Mouse (Mus musculus) neural tube, embryonic 13.5 days (tissue): ENCODE measurements around the gene Dlg4. TPM values are rescaled to one million over a fixed set of nuclear protein-coding genes. Genes with fewer than 3 reads are reported as not detected.

ENCODE experiments used
- ATAC-seq: fragments of 200-750 bp; cut with Nextera tagmentation; 2 replicates; pipeline ENCODE4 v1.8.0; 2017; ENCODE audit warnings: low read depth, mild to moderate bottlenecking, moderate TSS enrichment, moderate library complexity
- H3K27ac ChIP-seq: fragments of 300-500 bp; sonication (generic); replicated peaks from 2 replicates; pipeline ENCODE4 v1.5.1; 2015; ENCODE audit warnings: moderate library complexity, mild to moderate bottlenecking, inconsistent platforms
- H3K27me3 ChIP-seq: fragments of 300-500 bp; sonication (generic); 2 replicates; pipeline ENCODE4 v1.6.1; 2015; ENCODE audit warnings: mild to moderate bottlenecking, inconsistent platforms
- H3K36me3 ChIP-seq: fragments of 300-500 bp; sonication (generic); 2 replicates; pipeline ENCODE4 v1.6.1; 2015; ENCODE audit warnings: mild to moderate bottlenecking, inconsistent platforms
- H3K4me1 ChIP-seq: fragments of 300-500 bp; sonication (generic); replicated peaks from 2 replicates; pipeline ENCODE4 v1.6.1; 2015; ENCODE audit warnings: inconsistent platforms
- H3K4me2 ChIP-seq: fragments of 300-500 bp; sonication (generic); 2 replicates; pipeline ENCODE4 v1.6.1; 2015; ENCODE audit warnings: inconsistent platforms, mild to moderate bottlenecking, moderate library complexity
- H3K4me3 ChIP-seq: fragments of 300-500 bp; sonication (generic); 2 replicates; pipeline ENCODE4 v1.5.1; 2015; ENCODE audit warnings: mild to moderate bottlenecking, inconsistent platforms
- H3K9ac ChIP-seq: fragments of 300-500 bp; sonication (generic); 2 replicates; pipeline ENCODE4 v1.6.1; 2015; ENCODE audit warnings: moderate library complexity, mild to moderate bottlenecking, inconsistent platforms
- H3K9me3 ChIP-seq: fragments of 300-500 bp; sonication (generic); 2 replicates; pipeline ENCODE4 v1.6.1; 2016; ENCODE audit warnings: inconsistent platforms
- WGBS: fragments of 180-500 bp; shearing (Covaris S2); methylation state at CpG from one replicate; pipeline ENCODE4 v1.1.7; 2015; 5-methylcytosine and 5-hydroxymethylcytosine counted together
- polyA plus RNA-seq: library from polyadenylated mRNA; unstranded; fragments of >200 nt; fragmentation: Nextera tagmentation; extraction: Ambion mirVana; gene quantifications from 2 replicates; pipeline ENCODE4 v1.2.1, GENCODE M21; 2015

Dlg4 gene
- polyA plus RNA-seq, 1 experiment from 2014 or later, result 23.5 TPM

DNA sequence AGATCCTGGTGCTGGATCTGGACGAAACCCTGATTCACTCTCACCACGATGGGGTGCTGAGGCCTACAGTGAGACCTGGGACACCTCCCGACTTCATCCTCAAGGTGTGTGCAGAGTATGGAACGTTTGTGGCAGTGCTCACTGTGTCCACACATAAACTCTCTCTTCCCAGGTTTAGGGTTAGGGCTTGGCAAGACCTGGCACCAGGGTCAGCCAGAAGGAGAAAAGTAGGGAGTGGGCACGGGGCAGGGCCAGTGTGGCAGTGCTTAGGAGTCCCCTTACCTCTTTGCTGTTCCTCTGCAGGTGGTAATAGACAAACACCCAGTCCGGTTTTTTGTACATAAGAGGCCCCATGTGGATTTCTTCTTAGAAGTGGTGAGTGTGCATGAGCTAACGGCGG, 32.3 kb upstream of the Dlg4 start:
- H3K9me3 ChIP-seq, result no peaks in the 10 kb centered on the region
- no peak overlapping the region for H3K4me3 ChIP-seq
- H3K9ac ChIP-seq, result no peak overlapping the region
- H3K27ac ChIP-seq, result no peak overlapping the region
- H3K27me3 ChIP-seq, result no peaks in the 10 kb centered on the region
- no peak overlapping the region for H3K4me2 ChIP-seq
- peaks cover 58% of the 10 kb centered on the region for H3K36me3 ChIP-seq
- H3K4me1 ChIP-seq, result peaks cover 28% of the 10 kb centered on the region
- ATAC-seq, result no peak
- WGBS, result 91% methylated on average over 8 of the region's 8 CpGs

DNA sequence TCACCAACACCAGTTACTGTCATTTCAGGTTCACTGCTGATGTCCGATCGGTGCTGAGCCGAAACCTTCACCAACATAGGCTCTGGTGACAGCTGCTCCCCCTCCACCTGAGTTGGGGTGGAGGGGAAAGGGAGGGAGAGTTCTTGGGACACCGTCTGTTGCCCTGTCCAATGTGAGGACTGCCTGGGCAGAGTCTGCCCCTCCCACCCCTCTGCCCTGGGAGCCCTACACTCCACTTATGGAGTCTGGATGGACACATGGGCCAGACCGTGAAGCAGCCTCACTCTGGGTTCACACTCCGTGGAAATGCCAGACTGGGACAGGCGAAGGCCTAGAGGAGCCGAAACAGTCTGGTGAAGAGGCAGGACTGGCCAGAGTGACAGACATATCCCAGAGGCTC, 26.8 kb upstream of the Dlg4 start:
- Histone ChIP-seq H3K9ac (no peak overlapping the region), H3K4me3 (no peak overlapping the region), H3K27ac (peak overlapping the region; percentile 95; the same call in 1 of the 2 replicates), H3K27me3 (no peaks in the 10 kb centered on the region), H3K36me3 (peaks cover 67% of the 10 kb centered on the region), H3K9me3 (no peaks in the 10 kb centered on the region), H3K4me1 (peaks cover 29% of the 10 kb centered on the region), H3K4me2 (no peak overlapping the region)
- ATAC-seq, result no peak
- WGBS, result 87% methylated on average over 8 of the region's 8 CpGs

DNA sequence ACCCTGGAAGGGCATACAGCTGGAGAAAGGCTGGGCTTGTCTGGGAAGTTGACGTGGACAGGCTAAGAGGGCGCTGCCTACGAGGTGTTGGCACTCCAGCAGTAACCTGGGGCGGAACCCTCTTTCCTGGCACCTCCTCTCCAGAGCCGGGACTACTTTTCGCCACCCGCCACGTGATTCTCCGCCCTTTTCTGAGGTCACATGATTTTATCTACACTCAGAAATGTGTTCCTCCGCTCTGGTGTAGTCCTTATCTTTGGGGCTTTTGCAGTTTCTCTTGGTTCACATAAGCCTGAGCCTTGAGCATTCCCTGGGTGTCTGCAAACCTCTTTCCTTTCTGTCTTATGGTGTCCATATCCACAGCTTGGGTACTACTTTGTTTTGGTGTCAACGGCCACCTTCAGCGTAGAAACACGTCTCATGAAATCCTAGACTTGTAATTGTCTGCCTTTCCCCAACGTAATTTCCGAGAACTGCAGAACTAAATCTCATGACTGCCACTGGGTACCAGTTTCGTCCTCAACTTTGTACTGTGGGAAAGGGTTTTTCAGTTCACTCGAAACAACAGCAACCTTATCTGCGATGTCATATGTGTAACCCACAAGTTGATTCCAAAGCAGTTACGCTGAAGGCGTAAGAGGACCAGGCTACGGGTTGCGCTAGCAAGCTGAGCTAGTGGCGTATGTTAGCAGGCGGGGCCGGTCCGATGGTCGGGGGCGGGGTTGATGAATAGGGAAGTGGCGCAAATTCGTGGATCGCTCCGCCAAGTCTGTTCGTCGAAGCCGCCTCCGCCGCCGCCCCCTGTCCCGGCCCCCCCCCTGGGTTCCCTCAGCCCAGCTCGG, 25.7 kb upstream of the Dlg4 start, which contains the start of gene Gabarap:
TSS of gene Gabarap (plus strand) at position 294 of the 842 bp plus-strand sequence.
- Histone ChIP-seq H3K4me1 (peaks cover 29% of the 10 kb centered on the region), H3K27ac (peak within 1 kb of the TSS; percentile 95), H3K4me2 (peak within 1 kb of the TSS; percentile 76), H3K9ac (peak within 1 kb of the TSS; percentile 93), H3K36me3 (peaks cover 57% of the 10 kb centered on the region), H3K4me3 (peak within 1 kb of the TSS; percentile 75), H3K9me3 (no peaks in the 10 kb centered on the region), H3K27me3 (no peaks in the 10 kb centered on the region)
- peak; percentile 75 for ATAC-seq
- WGBS, result under 1% methylated on average over 40 of the region's 40 CpGs

DNA sequence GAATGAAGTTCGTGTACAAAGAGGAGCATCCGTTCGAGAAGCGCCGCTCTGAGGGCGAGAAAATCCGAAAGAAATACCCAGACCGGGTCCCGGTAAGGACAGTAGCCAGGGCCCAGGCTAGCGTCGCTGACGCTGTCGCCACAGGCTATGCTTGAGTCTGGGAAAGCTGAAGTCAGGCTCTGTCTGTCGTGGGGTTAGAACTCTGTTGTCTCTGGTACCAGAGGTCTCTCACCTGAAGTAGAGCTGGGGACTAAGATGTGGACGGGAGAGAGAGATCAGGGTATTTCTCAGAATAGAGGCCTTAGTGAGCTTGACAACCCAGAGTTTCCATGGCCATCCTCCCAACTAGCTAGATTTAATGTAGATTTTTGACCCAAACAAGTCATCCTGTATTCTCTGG, 25.0 kb upstream of the Dlg4 start:
- Histone ChIP-seq H3K9me3 (no peaks in the 10 kb centered on the region), H3K4me3 (peak overlapping the region; percentile 75), H3K27me3 (no peaks in the 10 kb centered on the region), H3K4me1 (peaks cover 29% of the 10 kb centered on the region), H3K27ac (peak overlapping the region; percentile 95), H3K4me2 (peak overlapping the region; percentile 76), H3K36me3 (peaks cover 51% of the 10 kb centered on the region), H3K9ac (peak overlapping the region; percentile 93)
- WGBS, result under 1% methylated on average over 15 of the region's 15 CpGs
- ATAC-seq, result 0 out of 2 replicates have a peak, but pooled peaks have one; percentile 8

GRCm38 (mm10) chr11:69992396-69992795, 24.3 kb upstream of the Dlg4 start:
- Histone ChIP-seq H3K4me2 (peak overlapping the region; percentile 76), H3K4me3 (peak overlapping the region; percentile 75), H3K27ac (no peak overlapping the region), H3K36me3 (peaks cover 44% of the 10 kb centered on the region), H3K9me3 (no peaks in the 10 kb centered on the region), H3K27me3 (no peaks in the 10 kb centered on the region), H3K4me1 (peaks cover 30% of the 10 kb centered on the region), H3K9ac (peak overlapping the region; percentile 93)
- no peak for ATAC-seq
- WGBS, result 86% methylated on average over 10 of the region's 10 CpGs

GRCm38 (mm10) chr11:69992932-69993331, 23.8 kb upstream of the Dlg4 start:
- peak overlapping the region; percentile 93 for H3K9ac ChIP-seq
- no peak for ATAC-seq
- peak overlapping the region; percentile 75 for H3K4me3 ChIP-seq

GRCm38 (mm10) chr11:69994401-69995090, 22.2 kb upstream of the Dlg4 start:
- no peak for ATAC-seq
- peaks cover 42% of the 10 kb centered on the region for H3K36me3 ChIP-seq
- no peaks in the 10 kb centered on the region for H3K27me3 ChIP-seq
- 88% methylated on average over 11 of the region's 11 CpGs for WGBS
- 0 out of 2 replicates have a peak overlapping the region, but pooled peaks have one; percentile 92 for H3K4me3 ChIP-seq
- H3K27ac ChIP-seq, result no peak overlapping the region
- H3K4me1 ChIP-seq, result peaks cover 49% of the 10 kb centered on the region
- peak overlapping the region; percentile 65 for H3K4me2 ChIP-seq
- H3K9me3 ChIP-seq, result no peaks in the 10 kb centered on the region
- H3K9ac ChIP-seq, result no peak overlapping the region

More at GRCm38 (mm10) chr11:69992932-69993331, 23.8 kb upstream of the Dlg4 start:
- H3K36me3 ChIP-seq, result peaks cover 42% of the 10 kb centered on the region
- no peak overlapping the region for H3K27ac ChIP-seq
- H3K27me3 ChIP-seq, result no peaks in the 10 kb centered on the region
- H3K4me1 ChIP-seq, result peaks cover 36% of the 10 kb centered on the region
- no peaks in the 10 kb centered on the region for H3K9me3 ChIP-seq
- peak overlapping the region; percentile 76 for H3K4me2 ChIP-seq
- WGBS, result 93% methylated on average over 3 of the region's 3 CpGs

- Histone ChIP-seq H3K4me3 (peak within 1 kb of the TSS; percentile 92), H3K36me3 (peaks cover 40% of the 10 kb centered on the region), H3K9ac (peak within 1 kb of the TSS; percentile 96), H3K27ac (peak within 1 kb of the TSS; percentile 93), H3K9me3 (no peaks in the 10 kb centered on the region), H3K27me3 (no peaks in the 10 kb centered on the region), H3K4me1 (peaks cover 52% of the 10 kb centered on the region), H3K4me2 (peak within 1 kb of the TSS; percentile 65)
- peak; percentile 80 for ATAC-seq
- WGBS, result under 1% methylated on average over 36 of the region's 36 CpGs
Observed at GRCm38 (mm10) chr11:69995391-69995960, 21.3 kb upstream of the Dlg4 start, which contains the start of gene Phf23. Gene Phf23, plus strand, starts transcription at chr11:69995777.

- Histone ChIP-seq H3K27me3 (no peaks in the 10 kb centered on the region), H3K4me2 (peak overlapping the region; percentile 65), H3K4me1 (peaks cover 54% of the 10 kb centered on the region), H3K27ac (peak overlapping the region; percentile 93), H3K4me3 (peak overlapping the region; percentile 92), H3K36me3 (peaks cover 40% of the 10 kb centered on the region), H3K9ac (peak overlapping the region; percentile 96), H3K9me3 (no peaks in the 10 kb centered on the region)
- WGBS, result 1% methylated on average over 59 of the region's 66 CpGs
- ATAC-seq, result peak; percentile 1
Observed at GRCm38 (mm10) chr11:69996161-69997061, 20.3 kb upstream of the Dlg4 start.

DNA sequence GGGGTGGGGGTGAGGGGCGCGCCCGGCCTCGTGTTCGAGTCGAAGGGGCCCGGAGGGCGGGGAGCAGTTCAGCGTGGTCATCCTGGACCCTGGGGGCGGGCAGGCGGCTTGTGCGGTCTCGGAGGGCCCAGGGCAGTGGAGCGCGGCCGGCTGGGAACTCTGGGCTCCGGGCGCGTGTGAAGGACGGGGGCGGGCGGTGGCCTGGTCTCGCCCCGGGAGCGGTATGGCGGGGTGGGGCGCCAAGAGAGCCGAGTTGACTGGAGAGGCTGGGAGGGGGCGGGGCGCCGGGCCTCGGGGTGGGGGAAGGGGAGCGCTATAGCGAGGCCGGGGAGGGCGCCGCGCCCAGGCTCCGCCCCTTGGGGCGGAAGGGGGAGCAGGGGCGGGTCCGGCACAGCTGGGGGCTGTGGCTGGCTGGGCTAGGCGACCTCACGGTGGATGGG, 19.7 kb upstream of the Dlg4 start:
- H3K4me2 ChIP-seq, result peak overlapping the region; percentile 65
- peak overlapping the region; percentile 93 for H3K27ac ChIP-seq
- peak overlapping the region; percentile 96 for H3K9ac ChIP-seq
- no peaks in the 10 kb centered on the region for H3K9me3 ChIP-seq
- H3K36me3 ChIP-seq, result peaks cover 43% of the 10 kb centered on the region
- H3K4me1 ChIP-seq, result peaks cover 61% of the 10 kb centered on the region
- under 1% methylated on average over 36 of the region's 44 CpGs for WGBS
- no peaks in the 10 kb centered on the region for H3K27me3 ChIP-seq
- H3K4me3 ChIP-seq, result peak overlapping the region; percentile 92
- ATAC-seq, result peak; percentile 3; the same call in 1 of the 2 replicates
